Mouse (Mus musculus) urinary bladder, postnatal 14 days (tissue): ENCODE data around the gene Plekhg3.

Experiments
- DNase-seq: peaks from one replicate; pipeline ENCODE4 v3.0.0; 2021; ENCODE audit warnings: low spot score

Gene Plekhg3

DNA sequence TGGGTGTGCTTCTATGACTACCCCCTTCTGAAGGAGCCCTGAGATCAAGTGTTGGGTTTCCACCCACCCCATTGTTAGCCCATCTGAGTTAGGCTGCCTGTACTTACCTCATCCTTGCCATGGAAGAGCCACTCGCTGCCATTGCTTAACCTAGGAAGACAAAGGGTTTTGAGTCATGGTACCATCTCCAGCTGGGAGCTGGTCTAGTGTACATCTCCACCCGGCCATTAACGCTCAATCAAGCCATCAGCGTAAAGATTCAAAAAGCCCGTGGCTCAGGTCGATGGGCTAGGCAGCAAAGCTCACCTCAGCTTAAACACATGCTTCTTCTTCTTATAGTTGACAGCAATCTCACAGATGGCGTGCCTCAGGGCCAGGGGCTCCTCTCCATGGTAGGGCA, 52.8 kb downstream of the Plekhg3 start:
- no peak for DNase-seq

DNA sequence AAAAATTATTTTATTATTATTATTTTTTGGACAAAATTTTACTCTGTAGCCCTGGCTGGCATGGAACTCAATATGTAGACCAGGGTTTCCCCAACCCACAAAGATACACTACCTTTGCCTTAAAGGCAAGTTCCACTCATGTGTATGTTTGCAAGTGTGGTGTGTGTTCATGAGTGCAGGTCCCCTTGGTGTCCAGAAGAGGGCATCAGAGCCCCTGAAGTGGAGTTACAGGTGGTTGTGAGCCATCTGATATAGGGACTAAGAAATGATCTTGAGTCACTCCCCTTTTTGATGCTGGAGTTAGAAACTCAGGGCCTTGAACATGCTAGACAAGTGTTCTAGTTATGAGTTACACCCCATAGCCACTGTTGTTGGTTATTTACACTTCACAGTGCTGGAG, 54.3 kb downstream of the Plekhg3 start:
- DNase-seq, result no peak

DNA sequence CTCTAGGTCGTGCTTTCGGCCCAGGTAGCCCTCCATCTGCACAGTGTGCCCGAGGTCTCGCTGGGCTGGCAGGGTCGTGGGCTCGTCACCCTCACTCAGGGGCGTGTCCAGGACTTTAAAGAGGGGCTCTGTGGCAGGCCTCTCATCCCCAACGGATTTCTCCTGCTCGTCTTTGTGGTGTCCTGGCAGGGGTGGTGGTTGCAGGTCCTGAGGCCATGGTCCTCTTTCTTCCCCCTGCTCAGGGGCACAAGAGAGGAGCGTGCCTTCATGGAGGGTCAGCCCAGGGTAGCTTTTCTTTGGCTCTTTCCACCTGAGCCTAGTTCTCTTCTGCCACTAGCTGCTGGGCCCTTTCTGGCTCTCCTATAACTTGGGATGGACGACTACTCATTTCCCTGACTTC, 56.7 kb downstream of the Plekhg3 start:
- DNase-seq, result no peak

DNA sequence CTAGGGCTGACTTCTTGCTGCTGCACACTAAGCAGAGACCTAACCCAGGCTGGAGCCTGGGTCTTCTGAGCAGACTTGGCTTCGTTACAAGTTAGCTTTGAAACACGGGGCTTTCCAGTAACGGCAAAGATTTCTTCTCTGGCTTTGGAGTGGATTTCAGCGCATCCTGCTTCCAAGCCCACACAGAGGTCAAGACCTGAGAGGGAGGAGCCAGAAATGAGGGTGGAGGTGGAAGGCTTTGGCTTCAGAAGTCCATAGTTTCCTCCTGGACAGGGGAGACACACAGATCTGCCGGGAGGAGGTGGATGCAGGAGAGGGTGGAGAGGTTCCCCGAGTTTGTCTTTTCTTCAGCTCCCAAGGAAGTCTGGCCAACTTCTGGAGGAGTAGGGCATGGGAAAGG, 58.8 kb downstream of the Plekhg3 start:
- peak; percentile 37 for DNase-seq

DNA sequence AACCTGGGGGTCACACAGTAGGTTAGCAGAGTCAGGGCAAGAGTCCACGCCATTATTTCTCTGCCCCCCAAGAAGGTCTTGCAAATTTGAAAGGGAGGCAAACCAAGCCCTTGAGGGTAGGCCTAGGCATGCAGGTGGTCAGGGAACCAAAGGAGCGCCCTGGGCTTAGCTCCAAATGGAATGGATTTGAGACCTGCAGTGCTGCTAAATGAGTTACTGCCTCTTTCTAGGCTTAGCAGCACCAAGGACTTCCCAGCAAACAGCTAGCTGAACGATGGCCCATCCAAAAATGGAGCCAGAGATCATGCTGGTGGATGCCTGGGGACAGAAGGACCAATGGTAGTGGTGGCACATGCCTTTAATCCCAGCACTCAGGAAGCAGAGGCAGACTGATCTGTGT, 60.3 kb downstream of the Plekhg3 start:
- DNase-seq, result no peak

DNA sequence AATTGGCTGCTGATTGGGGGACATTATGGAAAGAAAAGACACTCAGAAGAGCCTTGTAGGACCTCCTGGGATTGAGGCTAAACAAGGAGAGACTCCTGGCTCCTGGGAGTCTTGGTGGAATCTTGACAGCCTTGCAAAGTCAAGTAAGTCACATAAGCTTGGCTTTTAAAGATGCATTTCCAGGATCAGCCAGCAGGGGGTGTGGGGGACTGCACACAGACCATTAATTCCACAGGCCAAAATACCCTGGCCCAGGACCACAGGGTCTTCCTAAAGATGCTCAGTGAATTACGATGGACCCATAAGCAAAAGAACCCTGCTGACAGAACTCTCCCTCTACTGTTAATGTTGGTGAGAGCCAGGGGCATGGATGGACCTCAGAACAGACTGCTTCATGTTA, 61.5 kb downstream of the Plekhg3 start:
- DNase-seq, result peak; percentile 51

DNA sequence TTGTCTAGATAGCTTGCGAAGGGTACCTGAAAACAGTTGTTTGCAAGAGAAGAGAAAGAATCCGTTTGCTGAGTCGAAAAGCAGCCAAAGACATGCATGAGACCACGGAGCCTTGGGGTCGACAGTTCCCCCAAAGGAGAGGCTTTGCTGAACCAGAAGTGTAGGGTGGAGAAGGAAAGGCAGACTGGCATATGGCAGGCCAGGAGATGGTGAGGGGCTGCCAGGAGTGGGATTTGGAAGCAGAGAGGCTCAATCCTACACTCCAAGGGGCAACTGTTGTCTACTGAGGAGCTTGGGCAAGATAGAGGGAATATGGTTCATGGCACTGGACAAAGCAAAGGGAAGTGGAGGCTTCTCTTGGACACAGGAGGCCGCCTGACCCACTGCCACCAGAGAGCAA, 62.6 kb downstream of the Plekhg3 start:
- DNase-seq, result no peak

DNA sequence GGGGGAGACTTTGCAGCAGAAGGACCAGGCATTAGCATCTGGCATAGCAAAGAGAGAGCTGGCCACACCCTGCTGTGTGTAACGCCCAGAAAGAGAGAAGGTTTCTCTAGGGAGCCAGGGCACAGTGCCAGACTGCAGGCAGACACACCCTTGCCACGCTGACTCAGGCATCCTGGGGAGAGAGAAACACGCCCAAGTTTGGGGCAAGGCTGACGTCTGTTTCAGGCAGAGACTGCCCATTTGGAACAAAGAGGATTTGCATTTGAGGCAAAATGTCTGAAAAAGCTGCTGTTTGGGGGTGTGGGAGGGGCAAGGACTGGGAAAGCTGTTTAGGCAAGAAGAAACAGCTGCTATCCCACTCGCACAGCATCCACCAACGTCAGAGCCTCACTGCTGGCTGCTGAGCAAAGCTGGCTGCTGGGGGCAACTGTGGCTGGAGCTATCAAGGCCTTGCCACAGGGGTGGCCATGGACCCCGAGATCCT, 63.2 kb downstream of the Plekhg3 start:
- peak; percentile 93 for DNase-seq

DNA sequence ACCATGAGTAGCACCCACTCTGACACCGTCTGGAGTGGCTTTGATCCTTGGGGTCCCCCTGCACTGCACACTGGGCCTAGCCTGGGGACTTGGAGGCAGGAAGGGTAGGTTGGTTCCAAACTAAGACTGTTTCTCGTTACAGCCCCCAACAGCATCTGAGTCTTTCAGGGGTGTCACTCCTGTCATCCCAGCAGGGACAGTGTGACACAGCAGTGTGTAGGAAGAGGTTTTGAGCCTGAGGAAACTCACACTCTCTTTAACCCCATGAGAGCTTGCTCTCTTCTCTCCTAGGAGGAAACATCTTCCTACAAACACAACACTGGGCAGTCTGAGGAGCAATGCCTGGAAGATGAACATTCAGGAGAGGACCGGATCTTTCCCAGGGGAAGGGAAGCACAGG, 63.9 kb downstream of the Plekhg3 start:
- DNase-seq, result no peak

DNA sequence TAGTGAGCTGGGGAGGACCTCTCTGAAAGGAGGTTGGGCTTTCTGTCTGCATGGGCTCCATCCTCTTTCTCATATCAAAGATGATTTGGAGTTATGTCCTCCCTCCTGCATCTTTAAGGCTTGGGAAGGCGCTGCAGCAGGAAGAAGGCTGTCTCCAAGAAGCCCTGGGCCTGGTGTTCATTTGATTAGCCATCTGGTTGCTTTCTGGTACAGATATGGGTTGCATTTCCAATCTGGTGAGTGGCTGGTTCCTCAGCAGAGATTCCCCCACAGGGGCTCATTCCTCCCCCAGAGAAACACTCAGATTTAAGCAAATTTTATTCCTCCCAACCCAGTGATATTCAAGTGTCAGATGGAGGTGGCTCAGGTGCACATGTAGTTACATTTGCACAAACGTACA, 65.1 kb downstream of the Plekhg3 start:
- DNase-seq, result no peak

DNA sequence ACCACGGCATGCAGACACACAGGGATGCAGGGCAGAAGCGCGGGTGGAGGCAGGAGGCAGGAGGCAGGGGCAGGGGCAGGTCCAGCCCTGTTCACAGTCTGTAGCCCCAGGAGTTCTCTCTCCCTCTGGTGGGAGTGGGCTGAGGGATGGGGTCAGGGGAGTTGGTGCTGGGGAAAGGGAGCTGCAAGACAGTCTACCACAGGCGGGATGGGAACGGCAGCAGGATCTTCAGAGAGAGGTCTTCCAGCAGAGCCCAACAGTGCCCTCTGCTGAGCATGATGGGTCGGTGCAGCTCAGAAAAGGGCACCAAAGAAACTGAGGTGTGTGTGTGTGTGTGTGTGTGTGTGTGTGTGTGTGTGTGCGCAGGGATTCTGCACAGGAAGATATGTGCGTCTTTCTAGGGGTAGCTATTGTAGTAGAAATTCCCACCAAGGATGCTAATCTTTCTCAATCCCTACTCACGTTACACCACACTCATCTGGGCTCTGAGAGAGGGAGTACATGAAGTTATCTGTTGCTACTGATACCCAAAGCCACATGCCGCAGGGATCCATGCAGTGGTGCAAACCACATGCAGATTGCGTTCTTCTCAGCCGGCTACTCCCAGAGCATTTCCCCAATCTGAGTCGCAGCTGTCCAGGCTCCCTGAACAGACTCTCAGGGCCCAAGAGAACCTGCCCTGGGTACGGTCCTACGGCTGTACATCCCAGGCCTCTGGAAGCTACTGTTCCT, 65.8 kb downstream of the Plekhg3 start:
- peak; percentile 81 for DNase-seq

DNA sequence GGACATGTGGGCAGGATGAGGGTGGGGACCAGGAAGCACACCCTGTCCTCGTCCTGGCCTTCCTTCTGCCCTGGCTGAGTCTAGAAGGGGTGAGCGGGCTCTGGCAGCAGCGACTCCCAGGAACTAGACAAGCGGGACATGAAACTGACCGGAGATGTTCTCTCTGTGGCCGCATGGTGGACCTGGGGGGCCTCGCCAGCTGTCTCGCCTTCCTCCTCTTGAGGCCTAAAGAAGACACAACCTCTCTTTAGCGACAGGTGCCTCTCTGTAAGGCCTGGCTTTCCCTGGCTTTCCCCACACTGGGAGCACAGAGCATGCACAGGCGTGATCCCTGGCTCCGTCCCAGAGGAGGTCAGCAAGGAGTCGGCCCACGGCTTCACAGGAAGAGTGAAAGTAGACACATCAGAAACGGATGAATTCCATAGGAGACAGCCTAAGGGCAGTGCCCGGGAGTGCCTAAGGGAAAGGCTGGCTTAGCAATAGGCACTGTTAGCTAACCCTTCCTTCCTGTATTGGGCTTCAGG, 66.9 kb downstream of the Plekhg3 start:
- peak; percentile 35 for DNase-seq

DNA sequence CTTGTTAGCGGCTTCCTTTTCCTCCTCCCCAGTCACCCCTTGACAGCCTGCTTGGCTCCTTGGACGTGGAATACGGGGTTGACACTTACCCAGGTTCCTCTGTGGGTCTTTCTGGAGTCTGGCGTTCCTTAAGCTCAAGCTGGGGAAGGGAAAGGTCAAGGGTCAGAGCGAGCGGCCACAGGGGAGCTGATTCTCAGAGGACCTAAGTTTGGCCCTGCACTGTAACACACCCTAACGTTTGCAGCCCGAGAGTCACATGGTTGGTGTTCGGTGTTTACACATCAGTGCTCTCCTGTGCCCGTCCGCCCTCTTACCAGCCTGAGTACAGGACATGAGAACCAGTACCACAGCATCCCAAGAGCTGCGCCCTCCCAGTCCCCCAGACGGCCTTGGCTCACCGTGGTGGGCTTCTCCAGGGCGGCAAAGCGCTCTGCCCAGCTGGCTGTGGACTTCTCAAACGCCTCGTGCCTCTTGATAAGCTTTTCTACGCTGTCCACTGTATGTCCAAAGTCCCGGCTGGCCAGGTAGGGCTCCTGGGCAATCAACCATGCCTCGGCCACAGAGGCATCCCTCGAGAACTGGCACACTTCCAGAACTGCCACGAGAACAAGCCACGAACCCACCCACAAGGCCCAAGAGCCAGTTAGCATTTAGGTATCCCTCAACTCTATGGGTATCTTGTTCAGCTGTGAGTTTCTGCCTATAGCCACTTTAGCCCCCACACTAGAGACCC, 67.7 kb downstream of the Plekhg3 start:
- no peak for DNase-seq

DNA sequence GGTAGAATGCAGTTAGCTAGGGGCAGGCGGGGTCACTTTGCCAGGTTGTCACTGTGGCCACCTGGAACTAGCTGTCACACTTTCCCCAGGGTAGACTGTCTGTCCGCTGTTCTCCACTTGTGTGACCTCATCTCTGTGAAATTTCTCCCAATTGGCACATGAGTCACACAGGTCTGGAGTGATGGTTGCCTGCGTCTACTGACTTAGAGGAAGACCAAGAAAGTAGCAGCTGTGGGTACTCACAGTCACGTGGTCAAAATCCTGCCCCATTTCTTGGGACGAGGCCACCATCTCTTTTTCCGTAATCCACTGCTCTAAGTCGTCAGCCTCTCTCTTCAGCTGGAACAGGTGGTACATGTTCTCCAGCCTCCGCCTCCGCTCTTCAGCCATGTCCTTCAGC, 73.1 kb downstream of the Plekhg3 start:
- DNase-seq, result no peak

DNA sequence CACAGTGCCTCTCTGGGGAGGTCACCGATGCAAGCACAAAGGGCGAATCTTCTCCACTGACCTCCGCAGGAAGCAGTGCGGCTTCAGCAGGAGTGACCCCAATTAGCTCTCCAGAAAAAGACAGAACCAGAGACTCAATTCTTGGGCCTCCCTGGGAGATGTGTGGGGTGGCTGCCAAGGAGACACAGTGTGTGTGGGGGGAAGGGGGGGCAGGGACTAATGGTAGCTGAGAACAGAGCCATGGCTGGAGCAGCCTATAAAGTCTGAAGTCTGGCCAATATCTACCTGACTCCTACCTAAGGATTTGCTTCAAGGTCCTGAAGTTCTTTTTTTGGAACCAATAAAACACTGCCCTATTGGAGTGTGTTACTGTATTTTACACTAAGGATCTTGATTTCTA, 73.9 kb downstream of the Plekhg3 start:
- no peak for DNase-seq

DNA sequence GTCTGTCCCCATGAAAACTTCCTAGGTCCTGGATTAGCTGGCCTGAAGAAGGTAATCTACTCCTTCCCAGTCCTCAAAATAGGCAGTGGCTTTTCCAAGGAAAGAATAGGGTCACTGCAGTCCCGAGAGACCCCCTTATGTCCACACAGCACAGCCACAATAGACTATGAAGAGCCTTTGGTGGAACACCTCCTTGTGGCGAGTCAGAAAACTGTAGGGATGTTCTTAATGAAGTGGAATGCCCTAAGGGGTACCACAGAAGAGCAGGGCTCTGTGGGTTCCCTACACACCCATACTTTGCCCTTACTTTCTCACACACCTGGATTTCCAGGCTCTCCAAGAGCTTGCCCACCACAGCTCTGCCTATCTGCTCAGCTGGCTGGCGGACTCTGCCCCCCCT, 75.1 kb downstream of the Plekhg3 start:
- no peak for DNase-seq

DNA sequence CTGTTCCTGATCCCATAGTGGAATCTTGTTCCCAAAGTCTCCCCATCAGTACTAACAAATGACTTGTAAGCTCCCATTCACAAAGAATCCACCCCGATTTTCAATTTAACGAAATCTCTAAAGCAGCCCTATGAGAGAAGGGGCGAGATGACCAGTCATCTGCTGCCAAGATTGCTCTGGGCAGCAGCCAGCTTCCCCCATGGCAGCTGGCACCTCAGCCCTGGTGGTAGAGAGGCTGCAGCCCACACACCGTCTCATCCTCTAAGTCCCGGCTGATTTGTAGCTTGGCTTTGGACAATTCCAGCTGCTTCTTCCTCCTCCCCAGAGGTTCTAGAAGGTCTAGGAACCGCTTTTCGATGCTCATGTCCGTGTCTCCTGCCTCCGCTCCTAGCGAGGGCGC, 77.5 kb downstream of the Plekhg3 start:
- no peak for DNase-seq

DNA sequence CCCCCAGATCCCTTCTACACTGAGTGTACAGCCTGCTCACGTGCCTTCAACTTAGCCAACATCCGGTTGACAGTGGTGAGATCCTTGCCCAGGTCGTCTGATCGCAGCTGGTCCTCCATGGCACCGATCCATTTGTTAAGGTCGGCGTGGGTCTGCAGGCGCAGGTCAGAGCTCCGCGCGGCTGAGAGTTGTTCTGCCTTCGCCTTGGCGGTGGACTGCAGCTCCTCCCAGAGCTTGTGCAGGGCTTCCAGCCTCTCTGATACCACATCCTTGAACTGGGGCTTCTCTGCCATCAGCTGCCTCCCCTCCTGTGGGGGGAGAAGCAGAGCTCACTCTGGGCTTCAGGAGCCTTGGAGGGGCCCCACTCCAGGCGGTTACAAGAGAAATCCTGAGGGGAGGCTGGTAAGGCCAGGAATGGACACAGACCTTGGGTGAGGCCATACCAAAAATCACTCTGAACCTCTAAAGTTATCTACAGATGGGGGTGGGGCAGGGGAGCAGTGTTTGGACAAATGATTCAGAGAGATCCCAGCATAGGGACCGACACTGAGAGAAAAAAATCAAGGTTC, 78.4 kb downstream of the Plekhg3 start:
- no peak for DNase-seq

DNA sequence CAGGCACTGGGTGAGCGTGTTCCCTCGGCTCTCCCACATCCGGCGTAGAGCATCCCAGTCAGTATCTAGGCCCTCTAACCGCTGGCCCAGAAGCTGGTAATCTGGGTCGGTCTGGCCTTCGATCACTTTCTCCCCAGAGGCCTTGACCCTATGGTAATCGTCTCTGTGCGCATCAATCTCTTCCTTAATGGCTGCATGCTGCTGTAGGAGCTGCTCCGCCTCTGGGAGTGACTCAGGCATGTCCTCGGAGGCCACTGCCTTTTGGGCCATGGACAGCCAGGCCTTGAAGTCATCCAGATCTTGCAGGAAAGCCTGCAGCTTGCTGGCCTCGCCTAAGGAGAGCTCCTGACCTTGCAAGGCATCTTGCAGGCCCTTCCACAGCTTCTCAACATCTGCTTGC, 81.9 kb downstream of the Plekhg3 start:
- no peak for DNase-seq

DNA sequence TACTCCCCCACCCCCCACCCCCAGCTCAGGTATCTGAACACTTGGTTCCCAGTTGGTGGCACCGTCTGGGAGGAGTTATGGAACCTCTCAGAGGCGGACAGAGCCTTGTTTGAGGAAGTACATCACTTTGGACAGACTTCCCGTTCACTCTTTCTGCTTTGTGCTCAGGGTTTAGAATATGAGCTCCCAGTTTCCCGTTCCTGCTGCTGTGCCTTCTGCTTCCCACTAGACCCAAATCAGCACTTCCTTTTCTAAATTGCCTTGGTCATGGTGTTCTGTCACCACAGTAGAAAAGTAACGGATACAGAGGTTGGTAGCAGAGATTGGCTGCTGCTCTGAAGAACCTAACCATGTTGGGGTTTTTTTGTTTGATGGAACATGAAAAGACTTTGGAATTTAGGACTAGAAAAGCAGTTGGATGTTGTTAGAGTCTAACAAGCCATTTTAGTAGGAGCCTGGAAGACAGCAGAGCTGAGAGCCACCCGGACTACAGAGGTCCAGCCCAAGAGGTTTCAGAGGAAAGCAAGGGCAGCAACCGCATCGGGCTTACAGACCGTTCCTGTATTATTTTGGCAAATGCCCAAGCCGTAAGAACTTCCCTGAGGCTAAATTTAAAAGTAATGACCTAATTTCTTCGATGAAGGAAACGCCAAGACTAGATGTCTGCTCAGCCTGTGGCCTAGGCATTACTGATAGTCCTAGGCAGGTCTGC, 84.3 kb downstream of the Plekhg3 start:
- DNase-seq, result peak; percentile 3

DNA sequence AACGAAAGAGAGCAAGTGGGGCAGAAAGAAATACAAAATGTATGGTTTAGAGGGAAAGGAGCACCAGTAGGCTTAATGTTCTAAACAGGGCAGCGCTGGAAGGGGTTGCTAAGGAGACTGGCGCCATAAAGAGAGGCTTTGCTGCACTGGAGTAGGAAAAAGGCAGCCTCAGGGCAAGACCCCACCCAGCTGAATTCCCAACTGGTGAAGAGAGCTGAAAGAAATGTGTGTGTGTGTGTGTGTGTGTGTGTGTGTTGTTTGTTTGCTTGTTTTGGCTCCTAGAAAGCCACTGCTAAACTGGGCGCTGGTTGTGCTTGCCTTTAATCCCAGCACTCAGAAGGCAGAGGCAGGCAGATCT, 84.9 kb downstream of the Plekhg3 start:
- DNase-seq, result no peak

DNA sequence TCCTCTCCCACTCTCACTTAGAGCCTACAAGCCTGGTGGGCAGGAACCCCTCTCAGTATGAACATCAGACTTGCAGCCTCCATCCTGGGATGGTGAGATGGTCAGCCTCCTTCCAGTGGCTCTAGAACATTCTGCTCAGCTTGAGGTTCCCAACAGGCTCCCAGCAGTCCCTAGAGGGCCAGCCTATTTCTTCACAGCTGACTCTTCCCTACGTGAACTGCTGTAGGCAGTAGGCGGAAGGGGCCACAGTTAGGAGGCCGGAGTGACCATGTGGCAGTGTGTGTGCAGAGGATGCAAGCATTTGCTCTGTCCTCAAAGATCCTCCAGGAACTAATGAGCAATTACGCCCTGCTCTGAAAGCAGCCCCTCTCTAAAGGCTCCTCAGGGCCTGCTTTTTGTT, 87.5 kb downstream of the Plekhg3 start:
- no peak for DNase-seq

DNA sequence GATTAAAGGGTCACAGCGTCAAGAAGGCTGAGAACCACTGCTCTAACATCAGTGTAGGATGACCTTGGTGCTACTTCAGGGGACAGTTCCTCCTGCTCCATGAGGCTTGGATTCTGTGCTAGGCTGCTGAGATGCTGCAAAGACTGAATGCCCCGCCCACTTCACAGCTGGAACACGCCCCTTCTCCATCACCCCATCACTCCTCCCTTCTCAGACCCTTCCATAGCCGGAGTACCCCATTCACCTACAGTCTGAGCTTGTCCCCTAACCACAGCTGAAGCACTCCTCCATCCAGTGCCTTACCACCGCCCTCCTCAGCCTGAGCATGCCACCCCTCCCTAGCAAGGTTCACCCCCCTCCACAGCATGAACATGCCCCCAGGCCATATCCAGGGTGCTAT, 89.2 kb downstream of the Plekhg3 start:
- DNase-seq, result no peak
